14 mouse cellular contexts compared by ENCODE assay signal in genomic region chr10:7818676-7819075, GRCm38 (mm10). TPM values are rescaled to one million over a fixed set of nuclear protein-coding genes. Genes with fewer than 3 reads are reported as not detected.
"Had no signal": no experiment of that assay in that cellular context is flagged by ENCODE, and none has a peak within 500 bp of the region (broad histone marks: within the 10 kb centered on the region; RNA-seq: fewer than 3 reads in every experiment).

No protein-coding gene starts in this region.

- H3K9ac ChIP-seq: liver, embryonic 13.5 days; midbrain, embryonic 12.5 days; neural tube, embryonic 13.5 days had no signal

- H3K4me3 ChIP-seq: left cerebral cortex, adult 2 months; liver, embryonic 13.5 days; midbrain, embryonic 12.5 days; myocyte; neural tube, embryonic 13.5 days had no signal

- H3K4me2 ChIP-seq: liver, embryonic 13.5 days; midbrain, embryonic 12.5 days; neural tube, embryonic 13.5 days had no signal

- H3K27me3 ChIP-seq: liver, embryonic 13.5 days; midbrain, embryonic 12.5 days; neural tube, embryonic 13.5 days had no signal

- H3K4me1 ChIP-seq: liver, embryonic 13.5 days; midbrain, embryonic 12.5 days; neural tube, embryonic 13.5 days had no signal

- DNase-seq: kidney, postnatal 36 days; layer of hippocampus, postnatal 36 days; liver, embryonic 13.5 days; lung, adult 2 months; lung, postnatal 14 days; lung, postnatal 4 days; thymus, adult 18-20 months; thymus, postnatal 36 days had no signal

- H3K27ac ChIP-seq: kidney, postnatal 0 days; left cerebral cortex, adult 2 months; liver, embryonic 13.5 days; midbrain, embryonic 12.5 days; neural tube, embryonic 13.5 days had no signal

- H3K9me3 ChIP-seq: liver, embryonic 13.5 days; midbrain, embryonic 12.5 days; neural tube, embryonic 13.5 days had no signal

- ATAC-seq: midbrain, embryonic 16.5 days had no signal

RNA-seq across cellular contexts. Expression of gene Zc3h12d, which starts 13.6 kb away (rescaled TPM):
- polyA plus RNA-seq: myocyte had no signal
